Mouse (Mus musculus) liver, embryonic 16.5 days (tissue): Measurements from ENCODE around the gene Rps26. TPM values are rescaled to one million over a fixed set of nuclear protein-coding genes. Genes with fewer than 3 reads are reported as not detected.

Source experiments
- ATAC-seq: fragments of 200-750 bp; cut with Nextera tagmentation; 2 replicates; pipeline ENCODE4 v1.8.0; 2017; ENCODE audit warnings: low read depth, mild to moderate bottlenecking, moderate number of reproducible peaks, moderate library complexity
- H3K27ac ChIP-seq: fragments of 300-500 bp; sonication (generic); 2 replicates; pipeline ENCODE4 v1.5.1; 2014; ENCODE audit warnings: mild to moderate bottlenecking, low read length
- H3K27me3 ChIP-seq: fragments of 300-500 bp; sonication (generic); 2 replicates; pipeline ENCODE4 v1.6.1; 2014; ENCODE audit warnings: low read depth, low read length, mixed read lengths; ENCODE audit not compliant: control insufficient read depth, insufficient read depth
- H3K36me3 ChIP-seq: fragments of 300-500 bp; sonication (generic); 2 replicates; pipeline ENCODE4 v1.6.1; 2014; ENCODE audit warnings: mild to moderate bottlenecking; ENCODE audit not compliant: control insufficient read depth, insufficient read depth
- H3K4me1 ChIP-seq: fragments of 300-500 bp; sonication (generic); 2 replicates; pipeline ENCODE4 v1.6.1; 2014; ENCODE audit warnings: low read depth, low read length, mixed read lengths; ENCODE audit not compliant: control insufficient read depth
- H3K4me2 ChIP-seq: fragments of 300-500 bp; sonication (generic); 2 replicates; pipeline ENCODE4 v1.6.1; 2014; ENCODE audit warnings: low read depth, low read length, mixed read lengths
- H3K4me3 ChIP-seq: fragments of 300-500 bp; sonication (generic); 2 replicates; pipeline ENCODE4 v1.5.1; 2014; ENCODE audit warnings: low read depth, mild to moderate bottlenecking, low read length
- H3K9ac ChIP-seq: fragments of 300-500 bp; sonication (generic); 2 replicates; pipeline ENCODE4 v1.6.1; 2014; ENCODE audit warnings: low read depth, low read length
- H3K9me3 ChIP-seq: fragments of 300-500 bp; sonication (generic); replicated peaks from 2 replicates; pipeline ENCODE4 v1.6.1; 2016; ENCODE audit warnings: low read length; ENCODE audit not compliant: control insufficient read depth
- WGBS: fragments of 180-500 bp; shearing (Covaris S2); extraction: QIAGEN DNeasy Blood & Tissue Kit; methylation state at CpG from one replicate; pipeline ENCODE4 v1.1.7; 2014; ENCODE audit not compliant: insufficient replicate concordance; 5-methylcytosine and 5-hydroxymethylcytosine counted together
- polyA plus RNA-seq: library from polyadenylated mRNA; unstranded; fragments of >200 nt; fragmentation: Nextera tagmentation; extraction: Ambion mirVana; gene quantifications from 2 replicates; pipeline ENCODE4 v1.2.1, GENCODE M21; 2015

Gene Rps26
- polyA plus RNA-seq, 1 experiment from 2014 or later, result 301 TPM

GRCm38 (mm10) chr10:128598476-128598875 lies 28.1 kb downstream of the Rps26 start:
- no peaks in the 10 kb centered on the region for H3K36me3 ChIP-seq
- no peak overlapping the region for H3K9ac ChIP-seq
- no peak overlapping the region for H3K4me3 ChIP-seq
- WGBS, result 35% methylated on average over 2 of the region's 2 CpGs
- H3K27me3 ChIP-seq, result no peaks in the 10 kb centered on the region
- H3K27ac ChIP-seq, result no peak overlapping the region
- ATAC-seq, result no peak
- H3K4me2 ChIP-seq, result no peak overlapping the region
- H3K4me1 ChIP-seq, result no peaks in the 10 kb centered on the region
- H3K9me3 ChIP-seq, result no peaks in the 10 kb centered on the region

- Histone ChIP-seq H3K9ac (no peak overlapping the region), H3K4me3 (no peak overlapping the region), H3K36me3 (no peaks in the 10 kb centered on the region), H3K9me3 (no peaks in the 10 kb centered on the region), H3K4me1 (peaks cover 11% of the 10 kb centered on the region), H3K27ac (no peak overlapping the region), H3K4me2 (no peak overlapping the region), H3K27me3 (peaks cover 34% of the 10 kb centered on the region)
- no peak for ATAC-seq
- WGBS, result 48% methylated on average over 5 of the region's 5 CpGs
Measured at GRCm38 (mm10) chr10:128592797-128593196, 33.8 kb downstream of the Rps26 start.

- no peak for ATAC-seq
- no peaks in the 10 kb centered on the region for H3K9me3 ChIP-seq
Measured at GRCm38 (mm10) chr10:128591436-128591835, 35.1 kb downstream of the Rps26 start.

GRCm38 (mm10) chr10:128590193-128590690 lies 36.3 kb downstream of the Rps26 start:
- Histone ChIP-seq H3K27me3 (peaks cover 54% of the 10 kb centered on the region), H3K4me1 (peaks cover 16% of the 10 kb centered on the region), H3K9me3 (no peaks in the 10 kb centered on the region), H3K27ac (no peak overlapping the region), H3K9ac (peak overlapping the region; percentile 47; the same call in 1 of the 2 replicates), H3K36me3 (no peaks in the 10 kb centered on the region), H3K4me2 (peak overlapping the region; percentile 73), H3K4me3 (peak overlapping the region; percentile 60)
- ATAC-seq, result peak; percentile 11; the same call in 1 of the 2 replicates
- under 1% methylated on average over 41 of the region's 43 CpGs for WGBS

More at GRCm38 (mm10) chr10:128591436-128591835, 35.1 kb downstream of the Rps26 start:
- Histone ChIP-seq H3K9ac (no peak overlapping the region), H3K4me2 (no peak overlapping the region), H3K4me1 (peaks cover 16% of the 10 kb centered on the region), H3K27me3 (peaks cover 47% of the 10 kb centered on the region), H3K27ac (no peak overlapping the region), H3K4me3 (no peak overlapping the region), H3K36me3 (no peaks in the 10 kb centered on the region)
- 38% methylated on average over 6 of the region's 6 CpGs for WGBS

GRCm38 (mm10) chr10:128589464-128590192 lies 36.9 kb downstream of the Rps26 start, which contains the start of gene Erbb3:
TSS of gene Erbb3 (minus strand) at chr10:128589652.
- Histone ChIP-seq H3K4me2 (peak within 1 kb of the TSS; percentile 73), H3K4me3 (peak within 1 kb of the TSS; percentile 60), H3K27me3 (peaks cover 58% of the 10 kb centered on the region), H3K9ac (peak within 1 kb of the TSS; percentile 50), H3K36me3 (no peaks in the 10 kb centered on the region), H3K27ac (peak within 1 kb of the TSS; percentile 67), H3K9me3 (no peaks in the 10 kb centered on the region), H3K4me1 (peaks cover 16% of the 10 kb centered on the region)
- under 1% methylated on average over 43 of the region's 43 CpGs for WGBS
- ATAC-seq, result peak; percentile 64

GRCm38 (mm10) chr10:128588775-128589463 lies 37.6 kb downstream of the Rps26 start:
- no peak; the same call in 1 of the 2 replicates for ATAC-seq
- H3K4me1 ChIP-seq, result peaks cover 16% of the 10 kb centered on the region

GRCm38 (mm10) chr10:128588136-128588535 lies 38.4 kb downstream of the Rps26 start:
- Histone ChIP-seq H3K4me1 (peaks cover 16% of the 10 kb centered on the region), H3K36me3 (no peaks in the 10 kb centered on the region), H3K9ac (no peak overlapping the region), H3K4me3 (peak overlapping the region; percentile 60), H3K9me3 (no peaks in the 10 kb centered on the region), H3K27me3 (peaks cover 61% of the 10 kb centered on the region), H3K27ac (peak overlapping the region; percentile 67), H3K4me2 (peak overlapping the region; percentile 73)
- ATAC-seq, result no peak
- WGBS, result 40% methylated on average over 1 of the region's 1 CpGs

More at GRCm38 (mm10) chr10:128588775-128589463, 37.6 kb downstream of the Rps26 start:
- 4% methylated on average over 23 of the region's 23 CpGs for WGBS
- Histone ChIP-seq H3K4me2 (peak overlapping the region; percentile 73), H3K9ac (peak overlapping the region; percentile 50), H3K36me3 (no peaks in the 10 kb centered on the region), H3K4me3 (peak overlapping the region; percentile 60), H3K9me3 (no peaks in the 10 kb centered on the region), H3K27ac (peak overlapping the region; percentile 67), H3K27me3 (peaks cover 60% of the 10 kb centered on the region)

- H3K27me3 ChIP-seq, result peaks cover 62% of the 10 kb centered on the region
- H3K9me3 ChIP-seq, result no peaks in the 10 kb centered on the region
- WGBS, result 40% methylated on average over 8 of the region's 8 CpGs
- peak overlapping the region; percentile 67 for H3K27ac ChIP-seq
- peak overlapping the region; percentile 73 for H3K4me2 ChIP-seq
- H3K4me1 ChIP-seq, result peaks cover 16% of the 10 kb centered on the region
- peak; percentile 61 for ATAC-seq
- peak overlapping the region; percentile 60 for H3K4me3 ChIP-seq
- no peaks in the 10 kb centered on the region for H3K36me3 ChIP-seq
- no peak overlapping the region for H3K9ac ChIP-seq
Measured at GRCm38 (mm10) chr10:128587697-128588096, 38.9 kb downstream of the Rps26 start.
